Mouse (Mus musculus): ENCODE data around the gene B020031M17Rik.
A peak's percentile ranks its signal among the peaks of the same experiment; 100 is the strongest.
"Not testable (repeated sequence)": the region's sequence is repeated elsewhere in the genome, so short reads cannot be mapped to it uniquely, and the experiment has no call there.

Gene B020031M17Rik

DNA sequence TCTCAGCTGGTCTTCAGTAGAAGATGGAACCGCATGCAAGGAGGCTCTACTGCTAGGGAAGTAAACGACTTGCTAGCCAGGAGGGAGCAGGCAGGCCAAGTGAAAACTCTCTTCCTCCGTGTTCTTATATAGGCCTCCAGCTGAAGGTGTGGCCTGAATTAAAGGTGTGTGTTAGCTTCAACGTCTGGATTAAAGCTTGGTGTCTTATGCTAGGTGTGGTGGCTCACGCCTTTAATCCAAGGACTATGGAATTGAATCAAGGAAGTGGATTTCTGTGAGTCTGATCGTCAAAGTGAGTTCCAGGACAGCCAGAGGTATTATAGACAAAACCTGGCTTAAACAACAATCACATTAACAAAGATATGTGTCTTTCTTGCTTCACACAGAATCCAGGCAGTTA, at the start of gene B020031M17Rik:
Gene B020031M17Rik, minus strand, starts transcription at position 101 of the 400 bp plus-strand sequence.
- DNase-seq, result not testable (repeated sequence)

DNA sequence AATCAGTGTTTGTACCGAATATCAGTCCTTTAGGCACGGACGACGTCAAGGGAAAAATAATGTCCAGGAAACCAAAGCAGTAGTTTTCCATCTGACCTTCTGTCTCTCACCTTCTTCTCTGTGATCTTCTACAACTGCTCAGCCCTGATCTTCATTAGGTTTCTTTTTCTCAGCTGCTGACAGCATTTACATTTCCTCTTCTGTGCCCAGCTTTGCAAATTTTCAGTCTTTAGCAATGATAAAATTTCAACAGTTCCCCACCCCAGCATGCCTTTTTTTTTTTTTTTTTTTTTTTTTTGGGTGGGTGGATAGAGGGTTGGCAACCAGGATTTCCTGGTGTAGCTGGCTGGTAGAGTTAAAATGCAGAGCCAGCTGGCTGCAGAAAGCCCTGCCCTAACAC, 48.6 kb upstream of the B020031M17Rik start:
- not testable (repeated sequence) for DNase-seq

DNA sequence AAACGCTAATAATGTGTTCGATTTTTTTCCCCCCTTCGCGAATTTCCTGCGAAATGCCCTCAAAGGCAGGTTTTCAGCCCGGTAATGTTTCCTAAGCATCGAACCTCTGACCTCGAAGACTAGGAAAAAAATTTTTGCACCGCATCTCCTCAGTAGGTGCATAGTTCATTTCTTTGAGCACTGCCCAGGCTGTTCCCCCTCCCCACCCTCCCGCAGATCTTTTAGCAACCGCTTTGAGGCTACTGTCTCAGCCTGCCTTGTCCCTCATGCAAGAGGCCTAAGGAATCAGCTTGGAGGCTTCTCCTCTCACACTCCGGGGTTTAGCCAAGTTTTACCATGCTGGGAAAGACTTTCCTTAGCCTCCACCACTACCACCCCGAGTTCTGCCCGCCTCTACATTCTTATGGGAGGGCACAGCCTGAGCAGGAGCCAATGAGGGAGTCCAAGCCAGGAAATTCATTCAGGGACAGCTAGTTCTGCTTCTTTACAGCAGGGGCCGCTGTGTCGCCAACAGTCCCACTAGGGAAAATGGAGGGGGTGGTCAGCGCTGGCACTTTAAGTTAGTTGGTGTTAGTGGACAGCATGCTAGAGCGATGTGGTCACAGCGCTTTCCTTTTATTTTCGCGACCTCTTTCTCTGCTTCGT, 48.0 kb upstream of the B020031M17Rik start:
- DNase-seq, result not testable (repeated sequence)

DNA sequence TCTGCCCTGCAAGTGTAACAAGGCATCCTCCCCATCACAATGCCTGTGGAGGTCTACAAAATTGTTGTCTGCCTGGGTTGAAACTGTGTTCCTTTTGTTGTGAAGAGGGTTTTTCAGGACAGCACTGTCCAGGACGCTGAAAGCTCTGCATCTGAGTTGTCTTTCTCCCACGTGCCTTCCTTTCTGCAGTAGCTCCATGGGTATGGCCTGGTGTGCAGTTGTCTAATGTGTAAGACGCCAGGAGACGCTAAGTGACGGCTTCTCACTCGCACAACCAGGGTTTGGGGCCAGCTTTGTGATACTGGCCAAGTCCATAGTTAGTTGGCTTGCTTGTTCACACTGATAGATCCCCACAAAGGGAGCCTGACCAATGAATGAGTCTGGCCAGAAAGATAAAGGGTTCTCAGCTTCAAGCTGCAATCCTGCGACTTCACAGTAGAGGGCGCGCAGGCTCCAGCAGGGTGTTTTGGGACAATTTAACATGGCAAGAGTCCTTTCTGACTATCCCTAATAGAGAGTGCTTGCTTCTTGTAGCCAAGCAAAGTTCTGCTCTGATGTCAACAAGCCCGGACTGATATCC, 41.4 kb upstream of the B020031M17Rik start:
- not testable (repeated sequence) for DNase-seq

DNA sequence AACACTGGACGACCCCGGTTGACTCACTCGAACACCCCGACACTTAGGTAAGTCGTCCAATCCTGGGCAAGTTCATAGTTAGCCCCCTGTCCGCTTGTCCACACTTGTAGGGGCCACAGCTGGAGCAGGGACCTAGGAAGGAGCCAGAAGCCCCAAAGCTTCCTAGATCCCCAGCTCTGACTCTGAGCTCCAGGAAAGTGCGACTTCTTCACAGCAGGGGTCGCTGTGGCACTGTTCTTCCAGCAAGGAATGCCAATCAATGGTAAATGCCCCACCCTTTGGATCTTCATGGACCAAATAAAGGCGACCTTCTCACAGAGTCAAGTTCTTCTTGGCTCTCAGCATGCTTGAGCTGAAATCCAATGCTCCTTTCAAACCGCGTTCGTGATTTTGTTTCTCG, 40.7 kb upstream of the B020031M17Rik start:
- not testable (repeated sequence) for DNase-seq

DNA sequence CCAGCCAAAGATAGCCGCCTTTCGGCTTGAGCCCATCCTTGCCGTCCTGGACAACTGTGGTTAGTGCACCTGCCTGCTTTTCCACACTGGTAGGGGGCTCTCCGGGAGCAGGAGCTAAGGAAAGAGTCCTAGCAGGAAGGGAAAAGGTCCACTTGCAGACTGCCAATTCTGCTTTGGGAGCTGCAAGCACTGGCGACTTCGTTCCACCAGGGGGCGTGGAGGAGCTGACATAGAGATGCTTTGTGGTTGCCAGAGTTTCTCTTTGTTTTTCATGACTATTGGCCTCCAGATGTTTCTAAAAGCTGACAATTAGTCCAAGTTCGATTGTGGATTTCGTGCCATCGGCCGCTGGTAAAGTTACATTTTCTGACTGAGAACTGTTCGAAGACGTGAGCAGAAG, 18.6 kb upstream of the B020031M17Rik start:
- not testable (repeated sequence) for DNase-seq

DNA sequence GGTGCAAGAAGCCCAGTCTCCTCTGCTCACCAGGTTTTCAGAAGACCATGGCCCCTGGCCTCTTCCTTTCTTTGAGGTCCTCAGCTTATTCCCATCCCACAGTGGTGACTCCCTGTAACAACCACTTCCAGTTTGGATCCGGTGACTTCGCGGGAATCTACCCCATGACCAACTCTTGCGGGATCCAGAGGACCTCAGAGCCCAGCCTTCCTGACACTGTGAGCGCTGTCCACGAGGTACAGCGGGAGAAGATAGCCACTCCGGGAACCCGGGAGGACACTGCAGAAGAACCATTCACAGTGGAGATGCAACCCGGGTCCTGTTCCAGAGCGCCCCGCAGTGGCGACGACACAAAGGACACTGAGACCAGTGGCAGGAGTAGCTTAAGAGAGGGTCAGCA, 17.6 kb upstream of the B020031M17Rik start:
- not testable (repeated sequence) for DNase-seq

DNA sequence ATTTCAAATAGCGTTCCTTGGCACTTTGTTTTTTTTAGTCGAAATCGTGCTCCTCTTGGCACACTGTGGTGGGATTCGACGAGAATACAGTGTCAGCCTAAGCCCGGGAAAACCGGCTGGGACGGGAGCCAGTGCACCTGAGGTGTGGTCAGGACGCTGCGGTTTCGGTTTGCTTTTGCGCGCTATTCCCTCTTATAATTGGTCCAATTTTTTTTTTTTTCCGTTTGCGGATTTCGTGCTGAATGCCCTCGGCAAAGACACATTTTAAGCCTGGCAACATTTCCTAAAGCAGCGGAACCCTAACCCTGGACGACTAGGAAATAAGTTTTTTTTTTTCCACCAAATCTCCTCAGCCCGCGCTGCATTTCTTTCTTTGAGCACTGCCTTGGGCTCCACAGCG, 15.4 kb upstream of the B020031M17Rik start:
- peak; percentile 5 for DNase-seq

DNA sequence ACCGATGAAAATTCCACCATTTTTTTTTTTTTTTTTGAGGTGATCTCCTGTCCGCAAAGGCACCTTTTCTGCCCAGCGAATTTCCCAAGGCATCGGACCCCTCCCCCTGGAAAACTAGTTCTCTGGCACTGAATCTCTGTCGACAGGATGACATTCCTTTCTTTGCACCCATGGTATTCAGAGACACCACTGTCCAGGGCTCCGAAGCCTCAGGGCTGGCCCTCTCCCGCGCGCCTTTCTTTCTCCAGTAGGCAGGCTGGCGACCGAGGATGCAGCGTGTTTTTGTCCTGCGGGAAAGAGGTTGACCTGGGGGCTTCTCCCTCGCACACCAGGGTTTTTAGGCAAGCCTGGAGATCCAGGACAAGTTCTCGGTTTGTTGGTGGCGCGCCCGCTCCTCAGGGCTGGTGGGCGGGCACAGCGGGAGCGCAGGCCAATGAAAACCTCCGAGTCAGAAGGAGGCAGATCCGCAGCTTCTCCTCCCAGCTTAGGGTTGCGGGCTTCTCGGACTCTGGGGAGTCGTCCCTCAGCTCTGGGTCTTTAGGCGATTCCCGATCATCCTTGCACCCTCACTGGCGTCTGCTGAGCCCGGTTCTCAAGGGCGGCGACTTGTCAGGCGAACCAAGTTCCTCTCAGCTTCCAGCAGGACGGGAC, 14.8 kb upstream of the B020031M17Rik start:
- DNase-seq, result not testable (repeated sequence)

DNA sequence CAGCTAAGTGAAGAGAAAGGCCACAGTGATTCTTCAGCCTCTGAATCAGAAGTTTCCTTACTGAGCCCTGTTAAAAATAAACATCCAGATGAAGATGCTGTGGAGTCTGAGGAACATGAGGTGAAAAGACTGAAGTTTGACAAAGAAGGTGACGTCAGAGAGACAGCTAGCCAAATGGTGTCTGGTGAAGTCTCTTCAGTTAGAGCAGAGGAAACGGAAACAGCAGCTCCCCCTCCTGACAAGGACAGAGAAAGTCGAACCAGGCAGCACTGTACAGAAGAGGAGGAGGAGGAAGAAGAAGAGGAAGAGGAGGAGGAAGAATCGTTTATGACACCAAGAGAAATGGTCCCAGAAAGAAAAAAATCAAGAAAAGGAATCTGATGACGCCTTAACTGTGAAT, 12.2 kb upstream of the B020031M17Rik start:
- not testable (repeated sequence) for DNase-seq

DNA sequence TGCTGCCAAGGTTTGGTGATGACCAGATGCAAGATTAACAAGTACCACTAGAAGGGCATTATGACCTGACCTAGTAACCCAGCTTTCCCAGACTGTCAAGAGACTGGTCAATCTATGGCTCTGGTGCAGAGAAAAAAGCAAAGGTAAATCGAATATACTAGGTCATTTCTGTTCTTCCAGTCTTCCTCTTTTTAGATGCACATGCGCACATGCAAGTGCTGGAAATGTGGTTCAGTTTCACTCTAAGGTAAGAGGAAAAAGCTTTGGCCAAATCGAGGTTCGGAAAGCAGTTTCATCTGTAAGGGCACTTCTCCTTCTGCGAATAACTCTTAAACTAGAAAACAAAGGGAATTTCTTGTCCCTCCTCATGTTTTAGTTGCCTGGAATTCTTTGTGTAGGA, 5.0 kb upstream of the B020031M17Rik start:
- DNase-seq, result not testable (repeated sequence)

DNA sequence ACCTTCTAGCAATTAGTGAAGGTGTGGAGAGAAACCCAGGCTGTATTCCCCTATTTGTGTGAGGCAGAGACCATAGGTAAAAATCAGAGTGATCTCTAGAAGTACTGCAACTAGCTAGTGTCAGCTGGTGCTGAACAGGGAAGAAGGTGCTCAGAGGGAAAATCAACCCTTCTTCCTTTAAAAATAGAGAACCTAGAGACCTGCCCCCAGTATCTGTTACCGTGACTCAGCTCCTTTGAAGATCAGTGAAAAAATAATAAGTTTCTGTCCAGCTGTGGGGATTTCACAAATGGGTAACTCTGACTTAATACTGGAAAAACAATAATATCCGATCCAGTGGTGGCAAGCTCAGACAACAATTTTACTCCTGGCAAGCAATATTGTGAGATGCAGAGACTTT, 4.5 kb upstream of the B020031M17Rik start:
- not testable (repeated sequence) for DNase-seq

DNA sequence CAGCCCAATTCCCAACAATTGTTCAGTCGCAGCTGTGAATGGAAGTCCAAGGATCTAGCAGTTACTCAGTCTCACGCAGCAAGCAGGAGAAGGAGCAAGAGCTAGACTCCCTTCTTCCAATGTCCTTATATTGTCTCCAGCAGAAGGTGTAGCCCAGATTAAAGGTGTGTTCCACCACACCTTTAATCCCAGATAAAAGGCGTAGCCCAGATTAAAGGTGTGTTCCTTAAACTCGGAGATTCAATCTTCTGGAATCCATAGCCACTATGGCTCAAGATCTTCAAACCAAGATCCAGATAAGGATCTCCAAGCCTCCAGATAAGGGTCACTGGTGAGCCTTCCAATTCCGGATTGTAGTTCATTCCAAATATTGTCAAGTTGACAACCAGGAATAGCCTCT, 21.4 kb downstream of the B020031M17Rik start, which contains the start of gene Gm21761:
Gene Gm21761, minus strand, starts transcription at position 101 of the 400 bp plus-strand sequence.
- not testable (repeated sequence) for DNase-seq

DNA sequence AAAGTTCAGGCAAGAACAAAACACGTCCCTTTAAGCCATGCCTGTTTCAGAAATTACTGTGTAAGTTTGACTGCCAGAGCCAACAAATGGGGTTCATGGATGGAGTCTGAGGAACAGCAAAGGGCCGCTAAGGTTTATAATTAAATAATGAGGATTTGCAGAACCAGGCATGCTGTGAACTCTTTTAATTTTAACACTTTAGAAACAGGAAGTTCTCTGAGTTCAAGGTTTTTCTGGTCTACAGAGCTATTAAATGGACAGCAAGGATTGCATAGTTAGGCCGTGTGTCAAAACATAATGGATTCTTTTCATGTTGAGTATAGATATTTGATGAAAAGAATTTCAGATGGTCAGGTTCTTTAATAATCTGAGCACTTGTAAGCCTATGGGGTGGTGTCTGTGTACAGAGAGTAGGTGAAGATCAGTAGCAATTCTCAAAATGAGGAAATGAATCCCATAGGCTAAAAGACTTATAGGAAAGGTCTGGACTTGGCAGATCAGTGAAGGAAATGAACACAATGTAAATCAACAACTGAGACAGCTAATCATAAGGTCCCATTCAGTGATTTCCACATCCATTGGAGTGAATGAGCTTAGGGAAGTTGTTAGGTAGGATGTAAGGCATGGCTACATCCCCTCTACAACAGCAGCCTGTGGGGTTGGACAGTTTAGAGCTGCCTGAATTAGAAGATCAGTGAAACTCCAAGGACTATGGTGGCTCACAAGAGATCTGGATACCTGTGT, 25.8 kb downstream of the B020031M17Rik start:
- DNase-seq, result not testable (repeated sequence)

DNA sequence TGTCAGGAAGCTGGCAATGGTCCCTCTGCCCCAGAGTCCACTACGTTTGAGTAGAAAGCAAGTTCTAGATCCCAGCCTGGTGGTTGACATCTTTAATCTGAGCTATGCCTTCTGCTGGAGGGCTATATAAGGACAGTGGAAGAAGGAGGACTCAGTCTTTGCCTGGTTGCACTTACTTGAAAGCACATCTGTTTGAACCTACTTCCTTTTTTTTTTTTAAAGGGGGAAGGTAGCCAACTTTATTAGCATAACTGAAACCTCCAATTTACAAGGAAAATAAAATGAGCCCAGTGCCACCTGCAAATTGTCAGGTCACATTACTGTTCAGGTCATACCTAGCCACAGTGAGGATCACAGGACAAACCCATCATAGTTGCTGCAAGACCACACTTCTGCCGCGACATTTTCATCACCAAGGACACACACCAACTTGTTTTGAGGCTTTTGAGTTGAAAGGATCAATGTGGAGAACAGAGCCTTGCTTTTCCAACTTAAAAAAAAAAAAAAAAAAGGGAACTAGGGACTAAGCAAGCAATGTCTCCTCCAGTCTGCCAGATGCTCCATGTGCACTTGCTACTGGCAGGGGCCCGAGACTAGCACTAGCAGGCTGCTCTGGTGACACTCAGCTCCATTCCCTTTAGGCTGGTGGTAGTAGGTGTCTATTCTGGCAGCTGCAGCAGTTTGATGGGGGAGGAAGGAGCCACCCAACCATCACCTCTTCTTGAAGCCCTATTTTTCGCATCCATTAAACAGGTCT, 33.5 kb downstream of the B020031M17Rik start:
- not testable (repeated sequence) for DNase-seq

DNA sequence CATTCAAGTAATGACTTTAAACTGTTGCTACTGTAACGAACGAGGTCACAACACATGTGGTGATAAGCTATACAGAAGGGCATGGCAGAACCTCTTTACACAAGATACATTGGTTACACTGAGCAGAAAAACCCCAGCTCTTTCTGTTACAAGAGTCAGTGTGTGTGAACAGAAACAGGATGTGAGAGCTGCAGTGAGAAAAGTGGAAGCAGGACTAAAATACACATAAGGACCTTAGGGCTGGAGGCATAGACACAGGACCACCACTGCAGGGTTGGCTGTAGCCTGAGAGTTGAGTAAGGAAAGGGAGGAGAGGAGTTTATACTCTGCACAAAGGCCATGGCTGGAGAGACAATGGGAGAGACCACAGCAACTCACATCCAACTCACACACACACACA, 34.2 kb downstream of the B020031M17Rik start:
- not testable (repeated sequence) for DNase-seq
